Mouse (Mus musculus) hindbrain, postnatal 0 days (tissue): Measurements from ENCODE around the gene Kcng1. TPM values are rescaled to one million over a fixed set of nuclear protein-coding genes. Genes with fewer than 3 reads are reported as not detected.
A peak's percentile ranks its signal among the peaks of the same experiment; 100 is the strongest.

Experiments used
- ATAC-seq: fragments of 200-750 bp; cut with Nextera tagmentation; 2 replicates; pipeline ENCODE4 v1.8.0; 2017; ENCODE audit warnings: mild to moderate bottlenecking, moderate TSS enrichment, moderate library complexity
- DNase-seq: peaks from one replicate; pipeline ENCODE4 v3.0.0-alpha.2; 2015; ENCODE audit warnings: low spot score
- H3K27ac ChIP-seq: fragments of 300-500 bp; sonication (generic); 2 replicates; pipeline ENCODE4 v1.5.1; 2014; ENCODE audit warnings: mild to moderate bottlenecking
- H3K27me3 ChIP-seq: fragments of 300-500 bp; sonication (generic); 2 replicates; pipeline ENCODE4 v1.6.1; 2014; ENCODE audit warnings: low read length, mixed read lengths; ENCODE audit not compliant: insufficient read depth
- H3K36me3 ChIP-seq: fragments of 300-500 bp; sonication (generic); 2 replicates; pipeline ENCODE4 v1.6.1; 2014; ENCODE audit warnings: low read length, mixed read lengths; ENCODE audit not compliant: insufficient read depth
- H3K4me1 ChIP-seq: fragments of 300-500 bp; sonication (generic); 2 replicates; pipeline ENCODE4 v1.6.1; 2014; ENCODE audit warnings: antibody characterized with exemption, low read length, mixed read lengths; ENCODE audit not compliant: insufficient read depth
- H3K4me2 ChIP-seq: fragments of 300-500 bp; sonication (generic); 2 replicates; pipeline ENCODE4 v1.6.1; 2014; ENCODE audit warnings: low read depth, mild to moderate bottlenecking, low read length, moderate library complexity, mixed read lengths
- H3K4me3 ChIP-seq: fragments of 300-500 bp; sonication (generic); 2 replicates; pipeline ENCODE4 v1.5.1; 2014; ENCODE audit warnings: low read length
- H3K9ac ChIP-seq: fragments of 300-500 bp; sonication (generic); replicated peaks from 2 replicates; pipeline ENCODE4 v1.6.1; 2014; ENCODE audit warnings: mild to moderate bottlenecking, low read length, moderate library complexity, mixed read lengths
- H3K9me3 ChIP-seq: fragments of 300-500 bp; sonication (generic); 2 replicates; pipeline ENCODE4 v1.6.1; 2016; ENCODE audit warnings: low read length, mixed read lengths
- CTCF ChIP-seq: IDR thresholded peaks from 2 replicates; pipeline ENCODE4 v1.5.1; 2016; ENCODE audit warnings: antibody characterized with exemption, control low read depth, low read depth
- WGBS: fragments of 180-500 bp; shearing (Covaris S2); extraction: QIAGEN DNeasy Blood & Tissue Kit; methylation state at CpG from one replicate; pipeline ENCODE4 v1.1.7; 2014; 5-methylcytosine and 5-hydroxymethylcytosine counted together
- polyA plus RNA-seq: library from polyadenylated mRNA; unstranded; fragments of >200 nt; fragmentation: Nextera tagmentation; extraction: Ambion mirVana; gene quantifications from 2 replicates; pipeline ENCODE4 v1.2.1, GENCODE M21; 2015
- total RNA-seq: library from RNA; depleted of rRNA; stranded (reverse); fragments of >200 nt; gene quantifications from 2 replicates; pipeline ENCODE4 v1.2.3, GENCODE M21; 2014

Gene Kcng1
- total and polyA plus RNA-seq, 2 experiments from 2014 or later, result 0.89 to 1.1 TPM

GRCm38 (mm10) chr2:168250270-168250669 is 31.3 kb downstream of the Kcng1 start:
- no peak overlapping the region for H3K9ac ChIP-seq
- peak; percentile 35; the same call in 1 of the 2 replicates for ATAC-seq
- H3K36me3 ChIP-seq, result no peaks in the 10 kb centered on the region
- no peak overlapping the region for H3K4me2 ChIP-seq
- H3K9me3 ChIP-seq, result no peaks in the 10 kb centered on the region
- DNase-seq, result peak; percentile 91
- TF ChIP-seq CTCF, result peak; percentile 97
- no peak overlapping the region for H3K27ac ChIP-seq
- WGBS, result 12% methylated on average over 8 of the region's 8 CpGs
- H3K4me1 ChIP-seq, result no peaks in the 10 kb centered on the region
- H3K27me3 ChIP-seq, result no peaks in the 10 kb centered on the region
- H3K4me3 ChIP-seq, result no peak overlapping the region

DNA sequence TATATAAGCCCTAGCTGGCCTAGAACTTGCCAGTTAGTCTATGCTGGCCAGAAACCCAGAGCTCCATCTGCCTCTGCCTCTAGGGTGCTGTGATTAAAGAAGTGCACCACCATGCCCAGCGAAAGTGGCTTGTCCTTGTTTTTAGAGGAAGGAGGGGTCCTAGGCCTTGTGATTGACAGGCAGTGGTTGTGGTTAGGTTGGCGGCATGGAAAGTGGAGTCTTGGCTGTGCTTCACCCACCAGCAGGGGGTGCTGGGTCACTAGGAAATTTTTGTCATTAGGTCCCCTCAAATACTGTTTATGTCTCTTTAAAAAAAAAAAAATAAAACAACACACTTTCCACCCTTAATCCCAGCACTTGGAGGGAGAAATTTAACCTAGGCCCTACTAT is 32.7 kb downstream of the Kcng1 start:
- H3K9me3 ChIP-seq, result no peaks in the 10 kb centered on the region
- no peaks in the 10 kb centered on the region for H3K36me3 ChIP-seq
- no peaks in the 10 kb centered on the region for H3K27me3 ChIP-seq
- no peak overlapping the region for H3K4me3 ChIP-seq
- peak; percentile 76 for DNase-seq
- peak; percentile 68 for ATAC-seq
- WGBS, result 26% methylated on average over 2 of the region's 2 CpGs
- no peak overlapping the region for H3K4me2 ChIP-seq
- TF ChIP-seq CTCF, result peak; percentile 59
- H3K9ac ChIP-seq, result no peak overlapping the region
- H3K4me1 ChIP-seq, result no peaks in the 10 kb centered on the region
- no peak overlapping the region for H3K27ac ChIP-seq

DNA sequence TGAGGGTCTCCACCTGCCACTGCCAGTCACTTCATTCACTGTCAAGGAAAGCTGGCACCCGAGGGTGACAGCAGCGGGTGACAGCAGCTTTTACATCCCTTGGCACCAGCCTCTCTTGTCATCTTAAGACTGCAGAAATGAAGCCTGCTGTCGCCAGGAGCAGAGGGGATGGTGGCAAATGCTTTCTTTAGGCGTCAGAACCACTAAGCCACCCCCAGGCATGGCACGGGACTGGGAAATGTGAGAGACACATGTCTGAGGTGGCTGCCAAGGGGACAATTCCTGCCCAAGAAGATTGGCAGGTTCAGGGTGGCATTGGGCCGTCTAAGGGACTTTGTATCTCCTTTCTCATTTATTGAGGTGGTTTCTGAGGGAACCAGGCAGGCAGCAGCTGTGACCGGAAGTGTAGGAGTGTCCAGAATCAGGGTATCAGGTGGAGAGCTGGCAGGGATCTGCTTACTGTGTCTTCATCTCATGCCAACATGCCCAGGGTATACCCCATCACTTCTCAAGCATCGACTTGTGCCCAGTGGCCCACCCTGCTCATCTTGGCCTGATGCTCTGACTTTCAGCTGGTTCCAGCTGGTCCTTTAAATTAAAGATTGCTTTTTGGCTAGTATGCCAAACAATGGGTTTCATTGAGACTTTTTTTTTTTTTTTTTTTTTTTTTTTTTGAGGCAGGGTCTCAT is 33.2 kb downstream of the Kcng1 start:
- Histone ChIP-seq H3K36me3 (no peaks in the 10 kb centered on the region), H3K9me3 (no peaks in the 10 kb centered on the region), H3K4me3 (no peak overlapping the region), H3K9ac (no peak overlapping the region), H3K27me3 (no peaks in the 10 kb centered on the region), H3K4me2 (no peak overlapping the region), H3K4me1 (no peaks in the 10 kb centered on the region), H3K27ac (peak overlapping the region; percentile 17; the same call in 1 of the 2 replicates)
- DNase-seq, result peak; percentile 79
- 44% methylated on average over 8 of the region's 8 CpGs for WGBS
- ATAC-seq, result peak; percentile 83
- TF ChIP-seq CTCF, result no peak

DNA sequence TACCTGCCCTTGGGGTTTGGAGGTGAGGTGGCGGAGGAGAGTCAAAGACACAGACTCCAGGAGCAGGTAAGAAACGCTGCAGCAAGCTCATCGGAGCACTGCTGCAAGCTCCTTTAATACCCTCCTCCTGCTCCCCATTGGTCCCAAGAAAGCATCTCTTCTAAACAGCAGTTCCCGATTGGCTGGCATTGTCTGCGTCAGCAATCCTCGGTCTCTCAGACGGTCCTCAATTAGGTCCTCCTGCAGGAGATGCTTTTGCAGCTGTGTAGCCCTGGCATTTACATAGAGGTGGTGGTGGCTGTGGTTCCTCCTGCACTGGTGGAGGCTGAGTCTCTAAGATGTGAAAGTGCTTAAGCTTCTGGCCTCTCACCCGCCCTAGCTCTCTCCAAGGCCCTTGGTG is 36.0 kb downstream of the Kcng1 start:
- no peaks in the 10 kb centered on the region for H3K36me3 ChIP-seq
- no peak for TF ChIP-seq CTCF
- no peaks in the 10 kb centered on the region for H3K9me3 ChIP-seq
- H3K4me3 ChIP-seq, result no peak overlapping the region
- no peaks in the 10 kb centered on the region for H3K4me1 ChIP-seq
- ATAC-seq (no peak), DNase-seq (no peak)
- H3K9ac ChIP-seq, result no peak overlapping the region
- WGBS, result 31% methylated on average over 8 of the region's 8 CpGs
- no peak overlapping the region for H3K4me2 ChIP-seq
- H3K27ac ChIP-seq, result no peak overlapping the region
- H3K27me3 ChIP-seq, result no peaks in the 10 kb centered on the region

- no peak for TF ChIP-seq CTCF
- H3K36me3 ChIP-seq, result no peaks in the 10 kb centered on the region
- H3K27ac ChIP-seq, result no peak overlapping the region
- H3K4me1 ChIP-seq, result no peaks in the 10 kb centered on the region
- H3K9ac ChIP-seq, result no peak overlapping the region
- 75% methylated on average over 4 of the region's 4 CpGs for WGBS
- no peak for ATAC-seq
- H3K4me3 ChIP-seq, result no peak overlapping the region
- no peaks in the 10 kb centered on the region for H3K27me3 ChIP-seq
- no peak overlapping the region for H3K4me2 ChIP-seq
- DNase-seq, result no peak
- peaks cover 4% of the 10 kb centered on the region; the same call in 1 of the 2 replicates for H3K9me3 ChIP-seq
Observed at GRCm38 (mm10) chr2:168243278-168243677, 38.3 kb downstream of the Kcng1 start.

DNA sequence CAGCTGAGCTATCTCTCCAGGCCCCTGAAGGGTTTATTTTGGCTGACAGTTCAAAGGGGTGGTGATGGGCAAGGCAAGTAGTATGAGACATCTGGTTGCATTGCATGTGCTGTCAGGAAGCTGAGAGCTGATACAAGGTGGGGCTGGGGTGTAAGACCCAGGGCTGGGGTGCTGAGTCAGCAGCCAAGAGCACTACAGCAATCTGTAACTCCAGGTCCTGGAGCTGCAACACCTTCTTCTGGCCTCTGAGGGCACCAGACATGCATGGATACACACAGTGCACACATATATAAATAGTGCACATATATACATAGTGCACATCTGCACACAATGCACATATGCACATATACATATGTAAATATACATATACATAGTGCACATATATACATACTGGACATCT is 38.7 kb downstream of the Kcng1 start:
- H3K4me1 ChIP-seq, result no peaks in the 10 kb centered on the region
- no peak overlapping the region for H3K9ac ChIP-seq
- ATAC-seq, result no peak
- no peaks in the 10 kb centered on the region for H3K36me3 ChIP-seq
- no peak for TF ChIP-seq CTCF
- H3K27me3 ChIP-seq, result no peaks in the 10 kb centered on the region
- peaks cover 4% of the 10 kb centered on the region; the same call in 1 of the 2 replicates for H3K9me3 ChIP-seq
- no peak overlapping the region for H3K27ac ChIP-seq
- no peak overlapping the region for H3K4me3 ChIP-seq
- no peak overlapping the region for H3K4me2 ChIP-seq
- no peak for DNase-seq

GRCm38 (mm10) chr2:168238335-168238734 is 43.2 kb downstream of the Kcng1 start:
- peaks cover 4% of the 10 kb centered on the region; the same call in 1 of the 2 replicates for H3K9me3 ChIP-seq

More at GRCm38 (mm10) chr2:168238335-168238734, 43.2 kb downstream of the Kcng1 start:
- Histone ChIP-seq H3K4me3 (no peak overlapping the region), H3K27ac (no peak overlapping the region), H3K27me3 (no peaks in the 10 kb centered on the region), H3K36me3 (no peaks in the 10 kb centered on the region), H3K4me2 (no peak overlapping the region), H3K4me1 (no peaks in the 10 kb centered on the region), H3K9ac (no peak overlapping the region)
- ATAC-seq (no peak), DNase-seq (no peak)
- no peak for TF ChIP-seq CTCF
- WGBS, result 89% methylated on average over 4 of the region's 4 CpGs
